Mouse (Mus musculus) CD4-positive, CD25-positive, alpha-beta regulatory T cell, adult 4 months (primary cell): ENCODE results near the gene Pxk. TPM values are rescaled to one million over a fixed set of nuclear protein-coding genes. Genes with fewer than 3 reads are reported as not detected.

Experiments
- ATAC-seq: one replicate; pipeline ENCODE4 v1.8.0; 2017
- polyA plus RNA-seq, 2 experiments: library from polyadenylated mRNA; unstranded; fragments of 100-300 nt; shearing (Covaris generic); gene quantifications; one replicate each; pipeline ENCODE4 v1.2.1; 2017

Pxk gene
- polyA plus RNA-seq, 2 experiments from 2014 or later = 29.4 to 38.5 TPM

- no peak for ATAC-seq
Observed at GRCm38 (mm10) chr14:8148842-8149241, 50.8 kb downstream of the Pxk start.

GRCm38 (mm10) chr14:8151757-8152156, 53.7 kb downstream of the Pxk start:
- ATAC-seq = no peak

DNA sequence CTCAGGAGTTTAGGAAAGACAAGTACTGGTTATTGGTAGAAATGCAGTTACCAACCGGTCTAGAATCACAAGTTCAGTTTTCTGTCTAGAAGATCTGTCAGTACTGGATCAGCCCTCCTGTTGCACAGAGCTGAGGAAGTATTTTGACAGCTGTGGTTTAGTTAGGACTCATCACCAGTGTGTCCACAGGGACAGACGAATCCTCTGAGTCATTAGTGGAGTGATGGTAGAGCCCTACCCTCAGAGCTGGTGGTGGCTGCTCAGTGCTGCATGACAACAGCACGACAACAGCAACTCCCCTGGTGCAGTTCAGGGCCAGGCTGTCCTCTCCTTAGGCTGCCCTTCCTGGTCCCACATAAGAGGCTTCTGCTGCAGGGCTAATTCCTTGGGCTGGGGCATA, 56.1 kb downstream of the Pxk start:
- no peak for ATAC-seq

GRCm38 (mm10) chr14:8156947-8157346, 58.9 kb downstream of the Pxk start:
- peak; percentile 34 for ATAC-seq

GRCm38 (mm10) chr14:8158721-8159120, 60.7 kb downstream of the Pxk start:
- no peak for ATAC-seq

DNA sequence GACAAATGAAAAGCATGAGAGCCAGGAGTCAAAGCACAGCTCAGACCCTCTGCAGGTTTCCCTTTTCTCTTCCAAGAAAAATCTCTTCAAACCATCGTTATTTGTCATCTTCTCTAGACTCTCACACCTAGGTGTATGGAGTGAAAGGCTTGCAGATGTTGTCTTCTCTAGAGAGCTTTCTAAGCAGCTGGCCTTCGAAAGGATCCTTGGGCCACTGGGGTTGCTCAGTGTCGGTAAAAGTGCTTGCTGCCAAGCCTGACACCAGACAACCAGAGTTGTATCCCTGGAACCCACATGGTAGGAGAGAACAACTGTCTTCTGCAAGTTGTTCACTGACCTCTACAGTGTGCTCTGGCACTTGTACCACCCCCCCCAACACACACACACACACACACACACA, 61.1 kb downstream of the Pxk start:
- ATAC-seq = no peak

GRCm38 (mm10) chr14:8161777-8162176, 63.8 kb downstream of the Pxk start:
- peak; percentile 23 for ATAC-seq

- ATAC-seq = no peak
Observed at GRCm38 (mm10) chr14:8164463-8164862, 66.5 kb downstream of the Pxk start.

DNA sequence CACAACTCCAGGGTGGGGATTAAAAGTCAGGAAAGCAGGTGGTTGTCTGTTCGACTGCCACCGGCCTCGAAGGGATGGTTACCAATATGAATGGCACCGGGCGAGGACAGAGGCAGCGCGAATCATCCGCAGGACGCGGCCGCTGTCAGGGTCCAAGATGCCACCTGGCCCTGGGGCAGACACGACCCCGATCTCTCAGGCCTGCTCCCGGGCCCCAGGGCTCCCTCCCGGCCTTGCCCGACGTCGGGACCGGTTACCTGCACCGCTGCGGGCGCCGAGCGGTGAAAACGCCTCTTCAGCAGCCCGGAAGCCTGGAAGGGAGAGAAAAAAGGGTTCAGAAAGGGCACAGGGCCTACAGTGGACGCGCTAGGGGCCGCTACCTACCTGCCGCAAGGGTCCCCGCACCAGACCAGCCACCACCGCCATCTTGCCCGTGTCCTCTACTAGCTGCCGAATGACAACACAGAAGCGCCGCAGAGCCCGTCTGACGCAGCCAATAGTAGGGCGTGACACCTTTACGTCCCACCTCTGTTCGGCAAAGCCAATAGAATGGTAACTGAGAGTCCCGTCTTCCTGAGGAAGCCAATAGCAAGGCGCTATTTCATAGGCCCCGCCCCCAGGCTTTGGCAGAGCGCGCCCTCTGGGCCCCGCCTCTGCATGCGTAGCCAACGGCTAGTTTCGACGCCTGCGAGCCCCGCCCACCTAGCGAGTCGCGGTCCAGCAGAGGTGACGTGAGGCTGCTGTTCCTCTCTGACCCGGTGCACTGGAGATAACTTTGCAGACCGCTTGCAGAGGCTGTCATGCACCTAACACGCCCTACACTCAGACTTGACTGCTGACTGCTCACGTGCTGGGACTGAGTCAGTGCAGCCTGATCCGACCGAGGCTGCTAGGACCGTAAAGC, 74.7 kb downstream of the Pxk start, which contains the start of gene Pdhb:
Pdhb (minus strand) TSS at position 519 of the 904 bp plus-strand sequence.
- peak; percentile 94 for ATAC-seq

DNA sequence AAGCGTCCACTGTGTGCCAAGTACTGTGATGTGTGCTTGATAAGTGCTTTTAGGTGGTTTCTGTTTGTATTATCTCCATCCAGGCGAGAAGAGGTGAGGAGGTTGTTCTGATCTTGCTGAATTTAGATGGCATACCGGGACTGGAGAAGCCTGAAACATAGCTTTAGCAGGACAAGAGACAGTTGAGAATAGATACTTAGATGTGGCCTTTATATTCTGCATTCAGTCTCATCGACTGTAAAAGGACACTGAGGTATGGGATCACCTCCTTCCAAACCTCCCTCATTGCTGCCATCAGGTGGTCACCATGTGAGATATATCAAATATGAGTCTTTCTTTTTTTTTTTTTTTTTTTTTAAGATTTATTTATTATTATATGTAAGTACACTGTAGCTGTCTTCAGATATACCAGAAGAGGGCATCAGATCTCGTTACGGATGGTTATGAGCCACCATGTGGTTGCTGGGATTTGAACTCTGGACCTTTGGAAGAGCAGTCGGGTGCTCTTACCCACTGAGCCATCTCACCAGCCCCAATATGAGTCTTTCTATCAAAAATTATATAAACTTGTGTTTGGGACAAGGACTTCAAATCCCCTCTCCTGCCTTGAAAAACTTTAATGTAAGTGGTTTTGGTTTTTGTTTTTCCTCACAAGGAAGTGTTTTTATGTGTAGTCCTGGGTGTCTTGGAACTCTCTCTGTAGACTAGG, 75.7 kb downstream of the Pxk start:
- ATAC-seq = peak; percentile 33

DNA sequence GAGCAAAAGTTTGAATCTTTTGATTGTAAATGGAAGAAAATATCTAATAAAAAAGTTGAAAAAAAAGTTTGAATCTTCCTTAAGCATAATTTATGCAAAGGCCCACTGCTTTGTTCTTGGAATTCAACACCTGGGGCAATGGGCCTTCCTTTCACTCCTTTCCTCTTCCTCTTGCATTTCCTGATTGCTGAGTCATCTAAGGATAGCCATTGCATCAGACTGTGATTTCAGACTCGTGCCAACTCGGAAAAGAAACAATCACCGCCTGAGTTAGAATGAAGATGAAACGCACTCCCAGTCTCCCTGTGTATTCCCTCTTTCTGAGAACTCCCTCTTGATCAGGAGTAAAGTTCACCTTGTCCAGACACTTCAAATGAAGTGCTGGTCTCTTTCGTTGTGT, 76.6 kb downstream of the Pxk start:
- ATAC-seq = no peak

DNA sequence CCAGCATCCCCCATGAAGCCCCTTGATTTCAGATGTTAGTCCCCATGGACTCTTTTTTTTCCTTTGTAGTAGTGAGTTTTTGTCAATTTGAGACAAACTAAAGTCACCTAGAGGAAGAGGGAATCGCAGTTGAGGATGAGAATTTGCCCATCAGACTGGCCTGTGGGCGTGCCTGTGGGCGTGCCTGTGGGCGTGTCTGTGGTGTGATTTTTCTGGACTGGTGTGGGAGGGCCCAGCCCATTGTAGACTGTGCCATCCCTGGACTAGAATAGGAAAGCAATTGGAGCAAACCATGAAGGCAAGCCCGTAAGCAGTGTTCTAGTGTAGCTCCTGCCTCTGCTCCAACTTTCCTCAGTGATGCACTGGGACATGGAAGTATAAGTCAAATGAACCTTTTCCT, 78.2 kb downstream of the Pxk start:
- no peak for ATAC-seq

DNA sequence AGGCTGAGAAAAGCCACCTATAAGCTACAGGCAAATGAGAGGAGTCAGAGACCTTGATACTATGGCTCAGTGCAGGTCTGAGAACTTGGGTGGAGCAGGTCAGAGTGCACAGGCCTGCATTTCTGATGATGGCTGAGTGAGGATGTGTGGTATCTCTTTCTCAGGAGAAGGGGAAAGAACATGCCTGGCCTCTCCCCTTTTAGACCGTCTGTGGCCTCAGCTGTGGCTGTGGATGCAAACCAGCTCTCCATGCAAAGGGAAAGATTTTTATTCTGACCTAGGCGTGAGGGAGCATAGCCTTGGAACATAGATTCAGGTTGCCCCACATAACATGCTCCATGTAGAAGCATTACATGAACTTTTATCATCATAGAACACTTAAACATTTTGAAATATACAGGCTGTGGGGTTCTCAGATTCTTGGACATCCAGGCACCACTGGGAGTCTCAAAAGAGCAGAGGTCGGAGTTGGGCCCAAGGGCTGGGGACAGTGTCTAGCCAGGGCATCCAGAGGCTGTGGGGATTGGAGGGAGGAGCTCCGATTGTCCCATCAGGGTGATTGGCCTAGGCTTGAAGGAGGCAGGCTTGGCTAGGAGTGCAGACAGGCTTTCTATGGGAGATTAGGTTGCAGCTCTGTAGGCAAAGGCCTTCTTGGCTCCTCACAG, 82.5 kb downstream of the Pxk start:
- ATAC-seq = no peak

DNA sequence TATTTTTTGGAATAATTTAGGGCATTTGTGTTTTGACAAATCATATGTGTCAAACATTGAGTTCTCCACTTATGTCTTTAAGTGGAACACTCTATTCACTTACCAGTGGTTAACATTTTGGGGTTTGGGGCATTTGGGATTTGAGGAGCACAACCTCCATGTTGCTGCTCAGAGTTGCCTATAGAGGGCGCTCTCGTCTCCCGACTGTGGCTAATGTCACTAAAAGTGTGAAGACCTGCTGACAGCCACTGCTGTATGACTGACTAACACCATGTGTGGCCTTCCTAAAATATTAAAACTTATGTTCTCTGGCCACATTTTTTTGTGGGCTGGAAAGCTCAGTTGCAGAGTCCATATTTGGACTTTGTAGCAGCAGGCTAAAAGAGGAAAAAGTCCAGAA, 85.3 kb downstream of the Pxk start:
- ATAC-seq = no peak

- no peak for ATAC-seq
Observed at GRCm38 (mm10) chr14:8186278-8187045, 88.5 kb downstream of the Pxk start.

GRCm38 (mm10) chr14:8190556-8190955, 92.5 kb downstream of the Pxk start:
- ATAC-seq = no peak

DNA sequence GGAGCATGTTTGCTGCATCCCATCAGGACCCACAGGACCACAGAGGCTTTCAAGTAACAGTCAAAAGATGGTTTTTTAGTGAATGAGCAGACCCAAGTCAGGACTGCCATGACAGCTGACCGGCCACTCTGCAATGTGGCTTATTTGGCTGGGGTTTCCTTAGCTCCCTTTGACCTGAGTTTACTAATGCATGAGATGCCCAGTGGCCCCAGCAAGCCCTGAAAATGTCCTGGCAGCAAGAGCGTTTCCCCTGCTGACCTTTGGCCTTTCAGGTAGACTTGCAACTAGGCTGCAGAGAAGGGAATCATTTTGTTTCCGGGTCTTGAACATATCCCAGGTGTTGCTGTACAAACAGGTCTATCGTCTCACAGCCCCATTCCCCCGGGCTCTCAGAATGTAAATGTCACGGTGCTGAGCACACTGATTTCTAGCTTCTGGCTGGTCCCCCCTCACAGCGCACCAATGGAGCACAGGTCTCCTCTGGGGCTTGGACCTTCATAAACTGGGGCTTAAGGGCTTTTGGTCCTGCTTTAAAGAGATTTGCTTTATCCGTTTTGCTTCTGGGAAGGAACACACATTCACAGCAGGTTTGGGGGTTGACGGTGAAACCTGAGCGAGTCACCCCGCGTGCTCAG, 93.4 kb downstream of the Pxk start:
- ATAC-seq = no peak

DNA sequence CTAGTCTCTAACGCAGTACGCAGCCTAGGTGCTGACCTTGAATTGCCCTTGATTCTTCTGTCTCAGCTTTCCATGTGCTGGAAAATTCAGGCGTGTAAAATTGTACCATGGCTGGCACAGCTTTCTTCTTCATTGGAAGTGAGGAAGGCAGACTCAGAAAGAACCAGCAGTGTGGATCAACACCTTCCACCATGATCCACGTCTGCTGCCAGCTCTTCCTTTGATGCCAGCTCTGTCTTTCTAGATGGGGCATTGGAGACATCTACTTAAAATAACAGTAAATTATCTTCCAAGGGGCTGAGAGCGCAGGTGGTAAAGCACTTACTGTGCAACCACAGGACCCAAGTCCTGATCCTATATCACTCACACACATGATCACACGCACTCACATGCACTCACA, 94.7 kb downstream of the Pxk start:
- ATAC-seq = no peak

- no peak for ATAC-seq
Observed at GRCm38 (mm10) chr14:8200769-8201168, 102.8 kb downstream of the Pxk start.

DNA sequence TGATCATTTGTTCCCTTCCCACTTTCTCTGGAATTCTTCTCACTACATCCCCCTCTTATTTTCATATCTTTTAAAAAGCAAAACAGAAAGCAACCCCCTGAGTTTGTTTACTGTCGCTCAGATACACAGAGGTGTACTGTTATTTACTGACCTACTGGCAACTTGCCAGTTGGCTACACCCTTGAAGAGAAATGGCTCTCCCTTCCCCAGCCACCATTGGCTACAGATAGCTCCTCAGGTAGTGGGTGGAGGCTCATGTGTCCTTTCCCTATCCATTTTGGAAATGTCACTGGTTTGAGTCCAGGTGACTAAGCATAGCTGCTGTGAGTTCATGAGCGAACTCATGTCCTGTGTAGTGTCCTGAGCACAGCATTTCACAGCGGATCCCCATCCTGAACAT, 103.7 kb downstream of the Pxk start:
- no peak for ATAC-seq

DNA sequence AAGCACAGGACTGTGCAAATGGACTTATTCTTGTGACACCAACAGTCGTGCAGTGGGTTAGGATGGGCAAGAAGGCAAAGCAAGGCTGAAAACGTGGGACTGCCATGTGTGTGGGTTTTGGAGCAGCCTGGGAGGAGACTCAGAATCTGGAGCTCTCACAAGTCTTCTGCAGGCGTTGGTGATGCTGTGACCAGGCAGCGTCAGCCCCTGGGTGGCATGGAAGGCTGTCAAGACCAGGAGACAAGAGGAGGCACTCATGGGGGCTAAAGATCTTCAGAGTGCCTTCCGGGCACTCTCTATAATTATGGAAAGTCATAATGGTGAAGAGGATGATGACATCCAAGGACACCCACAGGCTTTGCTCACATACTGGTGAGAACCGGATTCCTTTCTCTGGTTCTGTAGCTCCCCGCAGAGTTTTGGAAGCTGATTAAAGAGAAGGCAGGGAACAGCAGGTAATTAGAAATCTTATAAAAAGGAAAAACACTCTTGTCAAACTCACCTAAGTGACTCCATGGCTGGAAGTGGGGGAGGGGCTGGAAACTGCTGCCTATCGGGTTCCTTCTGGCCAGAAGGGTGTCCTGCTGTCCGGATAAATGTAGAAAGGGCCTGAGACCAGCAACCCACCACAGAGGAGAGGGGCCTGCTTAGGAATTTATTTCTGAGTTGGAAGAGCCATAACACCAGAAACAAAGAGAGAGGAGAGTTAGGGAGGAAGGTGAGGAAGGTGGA, 108.3 kb downstream of the Pxk start:
- no peak for ATAC-seq
